Mouse (Mus musculus) embryonic facial prominence, embryonic 12.5 days (tissue): ENCODE results near the gene Chd9. TPM values are rescaled to one million over a fixed set of nuclear protein-coding genes. Genes with fewer than 3 reads are reported as not detected.
"Not testable (repeated sequence)": the region's sequence is repeated elsewhere in the genome, so short reads cannot be mapped to it uniquely, and the experiment has no call there.

Source experiments
- ATAC-seq: fragments of 200-750 bp; cut with Nextera tagmentation; 2 replicates; pipeline ENCODE4 v1.8.0; 2017; ENCODE audit not compliant: insufficient number of reproducible peaks, insufficient read depth, low FRiP score, low TSS enrichment
- H3K27ac ChIP-seq: fragments of 300-500 bp; sonication (generic); 2 replicates; pipeline ENCODE4 v1.5.1; 2016; ENCODE audit warnings: mild to moderate bottlenecking
- H3K27me3 ChIP-seq: fragments of 300-500 bp; sonication (generic); 2 replicates; pipeline ENCODE4 v1.6.1; 2016; ENCODE audit warnings: mild to moderate bottlenecking, moderate library complexity
- H3K36me3 ChIP-seq: fragments of 300-500 bp; sonication (generic); 2 replicates; pipeline ENCODE4 v1.6.1; 2016; ENCODE audit warnings: mild to moderate bottlenecking
- H3K4me1 ChIP-seq: fragments of 300-500 bp; sonication (generic); 2 replicates; pipeline ENCODE4 v1.6.1; 2016
- H3K4me2 ChIP-seq: fragments of 300-500 bp; sonication (generic); replicated peaks from 2 replicates; pipeline ENCODE4 v1.6.1; 2016; ENCODE audit warnings: mild to moderate bottlenecking, moderate library complexity
- H3K4me3 ChIP-seq: fragments of 300-500 bp; sonication (generic); 2 replicates; pipeline ENCODE4 v1.5.1; 2016; ENCODE audit warnings: mild to moderate bottlenecking
- H3K9ac ChIP-seq: fragments of 300-500 bp; sonication (generic); 2 replicates; pipeline ENCODE4 v1.6.1; 2016; ENCODE audit warnings: mild to moderate bottlenecking, moderate library complexity
- H3K9me3 ChIP-seq: fragments of 300-500 bp; sonication (generic); 2 replicates; pipeline ENCODE4 v1.6.1; 2016; ENCODE audit warnings: mild to moderate bottlenecking, moderate library complexity
- WGBS: fragments of 180-500 bp; shearing (Covaris S2); methylation state at CpG from one replicate; pipeline ENCODE4 v1.1.7; 2016; 5-methylcytosine and 5-hydroxymethylcytosine counted together
- polyA plus RNA-seq: library from polyadenylated mRNA; unstranded; fragments of >200 nt; fragmentation: Nextera tagmentation; extraction: Ambion mirVana; gene quantifications from 2 replicates; pipeline ENCODE4 v1.2.1, GENCODE M21; 2016

Gene Chd9
- polyA plus RNA-seq, 1 experiment from 2014 or later: 65.3 TPM

DNA sequence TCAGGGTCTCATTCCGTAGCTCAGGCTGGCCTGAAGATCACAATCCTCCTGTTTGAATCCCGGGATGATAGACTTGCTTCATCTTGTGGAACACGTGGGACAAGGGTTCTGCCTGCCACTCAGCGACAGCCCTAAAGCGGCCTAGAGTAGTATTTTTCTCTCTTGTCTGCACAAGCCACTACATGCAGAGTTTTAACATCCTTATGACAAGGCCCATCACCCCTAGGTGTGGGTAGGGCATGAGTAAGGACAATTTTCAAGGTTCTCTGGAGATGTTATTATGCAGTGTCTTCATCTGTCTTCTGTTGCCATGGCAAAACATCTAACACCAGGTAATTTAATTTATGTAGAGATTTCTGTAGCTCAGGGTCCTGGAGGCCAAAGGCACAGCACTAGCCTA is 69.2 kb downstream of the Chd9 start:
- Histone ChIP-seq H3K9ac (no peak overlapping the region), H3K27ac (no peak overlapping the region), H3K4me2 (no peak overlapping the region), H3K4me3 (no peak overlapping the region), H3K36me3 (no peaks in the 10 kb centered on the region), H3K9me3 (no peaks in the 10 kb centered on the region), H3K4me1 (peaks cover 23% of the 10 kb centered on the region), H3K27me3 (no peaks in the 10 kb centered on the region)
- ATAC-seq: no peak
- WGBS: 43% methylated on average over 5 of the region's 5 CpGs

DNA sequence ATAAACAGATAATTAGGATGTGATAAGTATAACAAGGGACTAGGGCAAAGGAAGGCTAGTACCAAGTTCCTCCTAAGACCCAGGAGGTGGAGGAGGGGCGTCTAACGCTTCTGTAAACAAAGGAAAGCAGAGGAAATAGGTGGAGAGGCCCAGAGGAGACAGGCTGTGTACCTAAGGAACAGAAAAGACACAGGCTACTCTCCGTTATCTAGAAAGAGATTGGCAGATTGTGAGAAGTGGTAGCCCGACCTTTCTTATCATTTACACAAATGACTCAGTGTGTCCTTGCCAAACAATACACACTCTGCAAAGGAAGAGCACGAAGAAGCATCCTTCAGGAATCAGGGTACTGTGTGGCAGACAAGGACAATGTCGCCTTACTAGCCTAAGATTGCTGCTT is 70.4 kb downstream of the Chd9 start:
- H3K27ac ChIP-seq: no peak overlapping the region
- no peak for ATAC-seq
- H3K4me3 ChIP-seq: no peak overlapping the region
- H3K36me3 ChIP-seq: no peaks in the 10 kb centered on the region
- no peaks in the 10 kb centered on the region for H3K27me3 ChIP-seq
- H3K4me2 ChIP-seq: no peak overlapping the region
- no peaks in the 10 kb centered on the region for H3K9me3 ChIP-seq
- peaks cover 20% of the 10 kb centered on the region for H3K4me1 ChIP-seq
- WGBS: 39% methylated on average over 6 of the region's 6 CpGs
- H3K9ac ChIP-seq: no peak overlapping the region

DNA sequence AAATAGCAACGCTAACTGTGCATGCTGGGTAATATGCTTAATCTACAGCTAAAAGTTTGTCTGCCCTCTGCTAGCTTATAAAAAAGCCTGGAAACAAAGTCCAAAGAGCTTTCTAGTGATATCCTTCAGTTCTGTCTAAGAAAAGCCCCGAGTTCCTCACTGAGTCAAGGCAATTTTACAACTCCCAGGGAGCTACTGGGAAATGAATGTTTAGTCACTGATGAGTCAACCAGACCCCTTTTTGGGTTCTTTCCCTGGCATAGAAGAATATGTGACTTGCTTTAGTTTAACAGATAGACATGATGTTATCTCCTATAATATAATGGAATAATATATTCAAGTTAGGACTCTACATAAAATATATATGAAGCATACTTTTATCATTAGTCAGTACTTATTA is 73.8 kb downstream of the Chd9 start:
- no peak overlapping the region for H3K27ac ChIP-seq
- no peak overlapping the region for H3K9ac ChIP-seq
- no peaks in the 10 kb centered on the region for H3K36me3 ChIP-seq
- no peak for ATAC-seq
- no peaks in the 10 kb centered on the region for H3K9me3 ChIP-seq
- H3K4me3 ChIP-seq: no peak overlapping the region
- no peaks in the 10 kb centered on the region for H3K27me3 ChIP-seq
- H3K4me1 ChIP-seq: peaks cover 7% of the 10 kb centered on the region; the same call in 1 of the 2 replicates
- H3K4me2 ChIP-seq: no peak overlapping the region
- 85% methylated on average over 2 of the region's 2 CpGs for WGBS

DNA sequence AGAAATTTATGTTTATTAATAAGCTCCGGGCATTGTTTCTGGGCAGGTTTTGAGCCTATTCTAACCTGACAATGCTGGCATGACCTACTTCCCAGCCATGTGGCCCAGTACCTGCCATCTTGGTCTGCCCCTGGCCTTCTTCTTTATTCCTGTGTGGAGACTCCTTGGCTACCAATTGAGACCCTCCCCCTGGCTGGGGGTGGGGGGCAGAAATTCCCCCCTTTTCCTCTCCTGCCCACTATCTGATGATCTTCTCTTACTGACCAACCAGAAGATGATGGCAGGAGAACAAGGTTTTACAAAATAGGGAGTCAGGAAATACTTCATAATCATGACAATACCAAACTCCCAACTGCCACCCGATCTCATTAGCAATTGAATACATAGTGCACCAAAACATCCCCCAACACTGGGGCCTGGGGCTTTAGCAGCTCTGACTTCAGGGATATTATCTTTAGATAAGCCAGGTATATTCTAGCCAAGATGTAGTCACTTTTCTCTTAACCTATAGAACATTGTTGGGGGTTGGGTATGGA is 76.1 kb downstream of the Chd9 start:
- H3K27ac ChIP-seq: no peak overlapping the region
- H3K4me1 ChIP-seq: no peaks in the 10 kb centered on the region; the same call in 1 of the 2 replicates
- H3K9me3 ChIP-seq: no peaks in the 10 kb centered on the region
- H3K36me3 ChIP-seq: no peaks in the 10 kb centered on the region
- H3K27me3 ChIP-seq: no peaks in the 10 kb centered on the region
- no peak overlapping the region for H3K4me3 ChIP-seq
- WGBS: 78% methylated on average over 2 of the region's 2 CpGs
- ATAC-seq: no peak
- no peak overlapping the region for H3K9ac ChIP-seq
- no peak overlapping the region for H3K4me2 ChIP-seq

DNA sequence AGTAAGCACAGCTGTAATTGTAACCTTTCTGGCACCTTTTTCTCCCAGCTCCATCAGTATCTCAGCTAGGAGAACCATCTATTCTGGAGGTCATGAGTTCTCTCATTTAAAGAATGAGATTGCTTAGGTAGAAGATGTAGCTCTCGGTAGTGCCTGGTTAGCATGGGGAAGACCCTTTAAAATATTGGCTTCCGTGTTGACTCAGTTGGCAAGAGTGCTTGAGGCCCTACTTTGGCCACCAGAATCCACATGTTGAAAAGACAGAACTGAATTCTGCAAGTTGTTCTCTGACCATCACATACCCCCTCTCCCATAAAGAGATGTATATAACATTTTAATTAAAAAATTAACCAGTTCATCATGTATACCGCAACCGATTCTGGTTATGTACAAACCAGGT is 78.8 kb downstream of the Chd9 start:
- no peak overlapping the region for H3K9ac ChIP-seq
- H3K36me3 ChIP-seq: no peaks in the 10 kb centered on the region
- ATAC-seq: no peak
- 89% methylated on average over 4 of the region's 4 CpGs for WGBS
- no peak overlapping the region for H3K4me2 ChIP-seq
- H3K4me1 ChIP-seq: no peaks in the 10 kb centered on the region; the same call in none of the 2 replicates
- no peaks in the 10 kb centered on the region for H3K27me3 ChIP-seq
- H3K4me3 ChIP-seq: no peak overlapping the region
- H3K9me3 ChIP-seq: no peaks in the 10 kb centered on the region
- no peak overlapping the region for H3K27ac ChIP-seq

DNA sequence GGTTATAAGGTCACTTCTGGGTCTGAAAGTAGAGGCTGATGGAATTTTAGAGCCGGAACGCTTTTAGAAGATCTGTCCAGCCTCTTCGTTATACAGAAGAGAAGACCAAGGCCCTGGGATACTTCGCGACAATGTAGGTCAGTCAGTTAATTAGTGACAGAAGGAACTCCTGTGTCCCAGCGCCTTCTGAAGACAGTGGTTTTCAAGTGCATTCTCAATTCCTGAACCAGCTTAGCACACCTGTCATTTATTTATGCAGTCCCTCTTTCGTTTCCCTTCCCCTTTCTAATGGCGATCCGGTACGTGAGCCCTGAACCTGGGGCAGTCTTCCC is 79.3 kb downstream of the Chd9 start:
- ATAC-seq: no peak
- WGBS: 21% methylated on average over 10 of the region's 10 CpGs
- H3K9me3 ChIP-seq: no peaks in the 10 kb centered on the region

DNA sequence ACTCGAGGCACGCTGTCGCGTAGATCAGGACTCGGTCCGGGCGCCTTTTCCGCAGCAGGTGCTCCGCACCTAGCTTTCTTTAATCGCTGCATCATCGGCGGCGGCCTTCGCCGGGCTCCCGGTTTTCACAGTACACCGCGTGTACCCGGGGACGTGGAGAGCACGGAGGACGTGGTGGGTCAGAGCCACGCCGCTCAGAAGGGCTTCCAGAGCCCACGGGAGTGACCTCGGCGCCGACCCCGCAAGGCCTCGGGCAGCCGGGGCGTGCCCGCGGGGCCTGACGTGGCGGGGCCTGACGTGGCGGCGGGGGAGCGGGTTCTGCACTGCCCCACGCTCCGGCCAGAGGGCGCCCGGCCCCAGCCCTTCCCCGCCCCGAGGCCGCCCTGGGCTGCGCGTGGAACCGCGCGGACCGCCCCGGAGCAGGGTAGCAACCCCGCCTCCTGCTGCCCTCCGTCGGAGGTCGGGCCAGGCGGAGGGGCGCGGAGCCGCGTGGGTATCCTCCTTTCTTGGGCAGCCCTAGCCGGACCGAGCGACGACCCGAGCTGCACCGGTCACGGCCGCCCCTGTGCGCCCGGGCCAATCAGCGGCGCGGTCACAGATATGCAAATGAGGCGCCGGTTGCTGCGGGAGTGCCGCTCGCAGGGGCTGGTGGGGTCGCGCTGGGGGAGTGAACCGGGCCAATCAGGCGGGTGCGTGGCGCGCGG is 79.8 kb downstream of the Chd9 start:
- H3K27ac ChIP-seq: peak overlapping the region; percentile 76
- H3K36me3 ChIP-seq: no peaks in the 10 kb centered on the region
- no peaks in the 10 kb centered on the region for H3K27me3 ChIP-seq
- no peaks in the 10 kb centered on the region for H3K9me3 ChIP-seq
- peak overlapping the region; percentile 93 for H3K4me3 ChIP-seq
- H3K4me2 ChIP-seq: peak overlapping the region; percentile 98
- peak; percentile 99 for ATAC-seq
- H3K9ac ChIP-seq: peak overlapping the region; percentile 83
- H3K4me1 ChIP-seq: no peaks in the 10 kb centered on the region; the same call in none of the 2 replicates
- WGBS: under 1% methylated on average over 77 of the region's 89 CpGs

More for the DNA sequence above, 79.3 kb downstream of the Chd9 start:
- peak overlapping the region; percentile 76 for H3K27ac ChIP-seq
- H3K4me2 ChIP-seq: peak overlapping the region; percentile 98
- H3K27me3 ChIP-seq: no peaks in the 10 kb centered on the region
- H3K9ac ChIP-seq: peak overlapping the region; percentile 83
- H3K36me3 ChIP-seq: no peaks in the 10 kb centered on the region
- H3K4me3 ChIP-seq: peak overlapping the region; percentile 93
- H3K4me1 ChIP-seq: no peaks in the 10 kb centered on the region; the same call in none of the 2 replicates

DNA sequence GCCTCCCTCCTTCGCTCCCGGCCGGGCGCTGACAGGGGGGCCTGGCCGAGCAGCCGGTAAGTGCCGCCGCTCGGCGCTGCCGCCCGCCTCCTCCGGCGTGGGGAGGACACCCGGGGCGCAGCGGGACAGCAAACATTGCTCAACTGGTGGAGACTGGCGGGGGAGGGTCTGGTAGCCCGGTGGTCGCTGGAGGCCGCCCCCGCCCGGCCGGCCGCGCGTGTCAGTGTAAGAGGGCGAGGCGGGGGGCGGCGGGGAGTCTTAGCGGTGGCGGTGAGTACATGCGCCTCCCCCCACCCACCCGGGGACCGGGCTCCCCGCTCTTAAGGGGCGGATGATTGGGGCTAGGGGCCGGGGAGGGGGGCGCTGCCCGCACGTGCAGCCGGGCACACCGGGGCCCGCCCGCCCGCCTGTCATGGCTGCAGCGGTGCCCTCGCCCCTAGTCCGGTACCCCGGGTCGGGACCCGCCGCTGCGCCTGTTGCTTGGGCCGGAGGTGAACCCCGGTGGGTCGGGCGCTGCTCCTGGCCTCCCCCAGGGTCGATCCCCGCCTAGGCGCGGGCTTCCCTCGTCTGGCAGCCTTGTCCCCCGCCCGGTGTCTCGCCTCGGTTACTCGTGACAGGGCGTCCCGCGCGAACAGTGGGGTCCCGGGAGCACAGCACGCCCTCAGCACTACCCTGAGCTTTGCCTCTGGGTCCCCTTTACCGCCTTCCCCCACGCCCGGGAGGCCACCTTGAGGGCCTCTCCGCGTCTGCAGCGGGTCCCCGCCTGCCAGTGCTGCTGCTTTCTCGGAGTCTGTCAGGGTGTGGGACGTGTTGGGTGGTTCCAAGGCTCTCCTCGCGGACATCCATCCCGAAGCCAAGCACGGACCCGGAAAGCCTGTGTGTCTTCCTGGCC is 80.7 kb downstream of the Chd9 start:
- Histone ChIP-seq H3K4me2 (peak overlapping the region; percentile 98), H3K27ac (peak overlapping the region; percentile 76), H3K27me3 (no peaks in the 10 kb centered on the region), H3K9me3 (no peaks in the 10 kb centered on the region), H3K9ac (peak overlapping the region; percentile 83), H3K4me3 (peak overlapping the region; percentile 93), H3K4me1 (no peaks in the 10 kb centered on the region; the same call in none of the 2 replicates), H3K36me3 (no peaks in the 10 kb centered on the region)
- under 1% methylated on average over 75 of the region's 89 CpGs for WGBS
- ATAC-seq: peak; percentile 10; the same call in 1 of the 2 replicates

DNA sequence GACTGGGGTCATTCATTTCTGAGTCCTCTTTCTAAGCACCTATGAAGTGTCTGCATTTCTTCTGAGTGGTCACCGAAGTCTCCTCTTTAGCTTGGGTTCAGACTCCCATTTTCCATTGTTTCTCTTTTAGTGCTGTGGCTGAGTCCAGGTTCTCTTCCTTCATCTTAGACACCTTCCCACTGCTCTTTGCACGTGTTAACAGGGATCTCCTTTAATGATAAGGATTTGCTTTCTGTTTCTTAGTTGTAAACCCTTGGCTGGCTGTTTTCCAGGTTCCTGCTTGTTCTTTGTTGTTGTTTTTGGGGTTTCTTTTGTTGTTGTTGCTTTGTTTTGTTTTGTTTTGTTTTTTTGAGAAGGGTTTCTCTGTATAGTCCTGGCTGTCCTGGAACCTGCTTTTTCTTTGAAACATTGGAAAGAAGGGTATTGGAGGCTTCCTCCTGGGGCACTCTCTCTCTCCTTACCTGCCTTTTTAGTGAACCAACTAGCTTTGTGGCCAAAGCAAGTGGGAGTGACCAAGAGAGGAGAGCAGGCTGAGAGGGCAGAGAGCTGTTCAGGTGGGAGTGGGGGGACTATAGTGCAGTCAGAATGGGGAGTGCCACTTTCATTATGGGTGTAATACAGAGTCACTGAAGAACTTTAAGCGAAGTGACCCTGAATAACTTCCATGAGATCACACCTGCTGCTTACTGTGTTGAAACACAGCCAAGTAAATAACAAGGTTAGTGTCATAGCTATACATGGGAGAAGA is 95.2 kb downstream of the Chd9 start:
- Histone ChIP-seq H3K9ac (no peak overlapping the region), H3K27me3 (no peaks in the 10 kb centered on the region), H3K4me3 (no peak overlapping the region)

DNA sequence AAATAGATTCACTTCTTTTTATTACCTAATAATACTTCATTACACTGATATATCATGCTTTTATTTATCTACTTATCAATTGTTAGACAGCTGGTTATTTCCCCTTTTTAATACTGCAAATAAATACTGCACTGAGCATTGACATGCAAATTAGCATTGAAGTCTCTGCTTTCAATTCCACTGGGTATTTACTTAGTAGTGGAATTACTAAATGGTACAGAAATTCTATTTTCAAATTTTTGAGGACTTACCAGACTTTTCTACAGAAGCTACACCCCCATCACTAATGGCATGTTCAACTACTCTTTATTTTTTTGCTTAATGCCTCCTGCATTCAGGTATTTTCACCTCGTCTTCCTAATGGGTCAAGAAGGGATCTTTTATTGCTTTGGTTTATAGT is 100.3 kb downstream of the Chd9 start:
- ATAC-seq: no peak
- 95% methylated on average over 1 of the region's 1 CpGs for WGBS
- no peak overlapping the region for H3K4me2 ChIP-seq
- no peak overlapping the region for H3K4me3 ChIP-seq
- H3K27ac ChIP-seq: no peak overlapping the region
- H3K9me3 ChIP-seq: no peaks in the 10 kb centered on the region
- peaks cover 6% of the 10 kb centered on the region for H3K4me1 ChIP-seq
- no peaks in the 10 kb centered on the region for H3K27me3 ChIP-seq
- peaks cover 9% of the 10 kb centered on the region; the same call in 1 of the 2 replicates for H3K36me3 ChIP-seq
- H3K9ac ChIP-seq: no peak overlapping the region

More for the DNA sequence above, 95.2 kb downstream of the Chd9 start:
- 78% methylated on average over 3 of the region's 3 CpGs for WGBS
- no peak for ATAC-seq
- H3K9me3 ChIP-seq: no peaks in the 10 kb centered on the region
- H3K27ac ChIP-seq: no peak overlapping the region
- no peak overlapping the region for H3K4me2 ChIP-seq
- H3K4me1 ChIP-seq: no peaks in the 10 kb centered on the region
- 0 out of 2 replicates have a peak, but pooled peaks cover 5% of the 10 kb centered on the region for H3K36me3 ChIP-seq

DNA sequence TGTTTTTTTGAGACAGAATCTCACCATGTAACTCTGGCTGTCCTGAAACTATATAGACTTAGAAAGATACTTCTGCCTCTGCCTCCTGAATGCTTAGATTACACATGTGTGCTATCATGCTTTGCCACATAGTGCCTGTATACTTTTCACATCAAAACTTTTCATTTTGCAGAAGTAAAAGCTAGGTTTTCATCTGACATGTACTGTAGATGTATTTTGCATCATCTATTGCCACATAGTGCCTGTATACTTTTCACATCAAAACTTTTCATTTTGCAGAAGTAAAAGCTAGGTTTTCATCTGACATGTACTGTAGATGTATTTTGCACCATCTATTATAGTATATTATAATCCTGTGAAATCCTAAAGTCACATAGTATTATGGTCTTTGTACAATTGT is 102.0 kb downstream of the Chd9 start:
- H3K4me2 ChIP-seq, H3K4me1 ChIP-seq, ATAC-seq, H3K27me3 ChIP-seq, H3K27ac ChIP-seq, H3K9me3 ChIP-seq, H3K4me3 ChIP-seq, H3K9ac ChIP-seq: not testable (repeated sequence)
- peaks cover 12% of the 10 kb centered on the region; the same call in 1 of the 2 replicates for H3K36me3 ChIP-seq
